Mouse (Mus musculus) megakaryocyte progenitor cell, adult 5-6 weeks (primary cell): Measurements from ENCODE around the gene Carns1. TPM values are rescaled to one million over a fixed set of nuclear protein-coding genes. Genes with fewer than 3 reads are reported as not detected.

Source experiments
- ATAC-seq: replicated peaks from 2 replicates; pipeline ENCODE4 v1.8.0; 2016; ENCODE audit warnings: mild to moderate bottlenecking, moderate TSS enrichment, inconsistent platforms; ENCODE audit not compliant: poor library complexity
- total RNA-seq, 2 experiments: library from RNA; stranded (forward) in 1 of 2; stranded (reverse) in 1 of 2; fragments of 157-497, 149-512 nt in 1 of 2; fragments of 200-1000 nt in 1 of 2; gene quantifications; 2 replicates each; pipeline versions ENCODE4 v1.2.3 to v1.2.4; 2015 to 2017

The Carns1 gene
- total RNA-seq, 2 experiments from 2014 or later = 1.0 to 2.4 TPM

GRCm38 (mm10) chr19:4172925-4173324 is 2.4 kb downstream of the Carns1 start:
- ATAC-seq = no peak

- peak; percentile 23; the same call in 1 of the 2 replicates for ATAC-seq
Observed at GRCm38 (mm10) chr19:4171393-4172290, 3.6 kb downstream of the Carns1 start.

GRCm38 (mm10) chr19:4170723-4171392 is 4.4 kb downstream of the Carns1 start:
- no peak for ATAC-seq

- ATAC-seq = peak; percentile 8
Observed at GRCm38 (mm10) chr19:4169810-4170209, 5.5 kb downstream of the Carns1 start.

- ATAC-seq = peak; percentile 97
Observed at GRCm38 (mm10) chr19:4169378-4169784, 5.9 kb downstream of the Carns1 start.

GRCm38 (mm10) chr19:4166678-4167476 is 8.4 kb downstream of the Carns1 start:
- no peak for ATAC-seq

GRCm38 (mm10) chr19:4164721-4165120 is 10.6 kb downstream of the Carns1 start:
- ATAC-seq = no peak

- no peak for ATAC-seq
Observed at GRCm38 (mm10) chr19:4164100-4164499, 11.2 kb downstream of the Carns1 start.

- ATAC-seq = no peak; the same call in 1 of the 2 replicates
Observed at GRCm38 (mm10) chr19:4163543-4163887, 11.8 kb downstream of the Carns1 start.

GRCm38 (mm10) chr19:4162646-4163542 is 12.4 kb downstream of the Carns1 start, which contains the start of gene Rps6kb2:
Gene Rps6kb2 (minus strand): TSS chr19:4163354.
- ATAC-seq = peak; percentile 97

GRCm38 (mm10) chr19:4159049-4159448 is 16.2 kb downstream of the Carns1 start:
- no peak for ATAC-seq

GRCm38 (mm10) chr19:4156771-4157170 is 18.5 kb downstream of the Carns1 start:
- ATAC-seq = no peak

GRCm38 (mm10) chr19:4156073-4156579 is 19.2 kb downstream of the Carns1 start:
- ATAC-seq = no peak

GRCm38 (mm10) chr19:4155223-4156072 is 19.8 kb downstream of the Carns1 start:
- ATAC-seq = peak; percentile 28; the same call in 1 of the 2 replicates

GRCm38 (mm10) chr19:4154437-4155222 is 20.6 kb downstream of the Carns1 start:
- peak; percentile 66 for ATAC-seq

GRCm38 (mm10) chr19:4153232-4153654 is 22.0 kb downstream of the Carns1 start, which contains the start of gene Ptprcap:
Gene Ptprcap (plus strand): TSS chr19:4153604.
- ATAC-seq = no peak

- no peak for ATAC-seq
Observed at GRCm38 (mm10) chr19:4152445-4153231, 22.6 kb downstream of the Carns1 start.
